Mouse (Mus musculus): ENCODE data around the gene Atg13.

DNA sequence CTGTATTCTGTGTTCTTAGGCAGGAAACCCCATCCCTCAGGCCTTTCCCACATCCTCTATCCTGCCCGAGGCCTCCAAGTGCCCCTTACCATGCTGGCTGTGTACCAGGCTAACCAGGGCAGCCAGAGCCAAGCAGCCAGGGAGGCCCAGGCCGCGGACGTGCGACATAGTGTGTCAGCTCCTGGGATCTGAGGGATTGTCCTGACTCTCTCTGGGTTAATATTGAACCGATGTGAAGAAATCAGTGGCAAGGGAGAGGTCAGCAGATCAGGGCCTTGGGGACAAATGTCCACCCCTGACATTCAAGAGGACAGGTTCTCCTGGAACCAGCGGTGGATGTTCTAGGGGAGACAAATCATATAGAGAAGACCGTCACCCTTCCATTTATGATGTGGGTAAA is 74.1 kb downstream of the Atg13 start, which contains the start of gene F2:
- TF ChIP-seq EP300 (IDR thresholded peaks at IDR 0.05; ENCODE audit: low read depth) (no peak), CTCF (IDR thresholded peaks at IDR 0.05; ENCODE audit: low read depth) (no peak)
